Mouse (Mus musculus) ES-Bruce4 (cell line): ENCODE results near the gene Inppl1.

Experiments used
- CTCF ChIP-seq: IDR thresholded peaks from one replicate; pipeline ENCODE4 v1.8.1; 2011; ENCODE audit warnings: low read depth, low read length
- EP300 ChIP-seq: IDR thresholded peaks from 2 replicates; pipeline ENCODE4 v1.6.1; 2011; ENCODE audit warnings: low read depth, low read length; ENCODE audit not compliant: insufficient read depth
- POLR2A ChIP-seq: IDR thresholded peaks from one replicate; pipeline ENCODE4 v1.8.1; 2011; ENCODE audit warnings: low read length; ENCODE audit not compliant: insufficient read depth

- no peak for TF ChIP-seq CTCF
- no peak for TF ChIP-seq POLR2A
- TF ChIP-seq EP300 = no peak
Observed at GRCm38 (mm10) chr7:101880855-101881254, 42.8 kb upstream of the Inppl1 start.
